Mouse (Mus musculus): ENCODE results near the gene Plekha6. TPM values are rescaled to one million over a fixed set of nuclear protein-coding genes. Genes with fewer than 3 reads are reported as not detected.
A peak's percentile ranks its signal among the peaks of the same experiment; 100 is the strongest.

The Plekha6 gene
- polyA plus RNA-seq, 1 experiment, result 104 TPM

DNA sequence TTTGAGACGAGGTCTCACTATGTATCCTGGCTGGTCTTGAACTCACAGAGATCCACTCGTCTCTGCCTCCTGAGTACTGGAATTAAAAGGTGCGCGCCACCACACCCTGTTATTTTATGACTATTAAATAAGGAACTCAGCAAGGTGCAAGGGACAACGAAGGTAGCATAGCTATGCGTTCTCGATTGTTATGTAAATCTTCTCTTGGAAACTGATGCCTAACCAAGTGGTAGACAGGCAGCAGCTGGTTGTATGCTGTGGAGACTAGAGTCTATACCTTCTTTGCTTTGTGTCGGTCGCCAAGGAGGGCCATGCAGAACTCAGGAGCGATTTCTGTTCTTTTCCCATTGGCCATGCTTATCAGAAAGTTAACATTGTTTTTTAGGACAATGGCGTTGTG, 45.0 kb downstream of the Plekha6 start:
- Histone ChIP-seq H3K27me3 (ENCODE audit: control insufficient read depth, insufficient read depth, low read length) (no peaks in the 10 kb centered on the region), H3K4me3 (ENCODE audit: low read depth, low read length) (no peak overlapping the region), H3K4me1 (ENCODE audit: control insufficient read depth, insufficient read depth, insufficient read length, low read length) (peaks cover 64% of the 10 kb centered on the region), H3K27ac (ENCODE audit: insufficient read depth, low read depth, low read length) (peak overlapping the region; percentile 40; the same call in 1 of the 2 replicates), H3K36me3 (ENCODE audit: control insufficient read depth, insufficient read depth, low read length) (no peaks in the 10 kb centered on the region)
- no peak for TF ChIP-seq CTCF (IDR thresholded peaks at IDR 0.05; ENCODE audit: extremely low read depth, insufficient read length, insufficient replicate concordance, low read depth, low read length)
- 30% methylated on average over 11 of the region's 11 CpGs for WGBS

DNA sequence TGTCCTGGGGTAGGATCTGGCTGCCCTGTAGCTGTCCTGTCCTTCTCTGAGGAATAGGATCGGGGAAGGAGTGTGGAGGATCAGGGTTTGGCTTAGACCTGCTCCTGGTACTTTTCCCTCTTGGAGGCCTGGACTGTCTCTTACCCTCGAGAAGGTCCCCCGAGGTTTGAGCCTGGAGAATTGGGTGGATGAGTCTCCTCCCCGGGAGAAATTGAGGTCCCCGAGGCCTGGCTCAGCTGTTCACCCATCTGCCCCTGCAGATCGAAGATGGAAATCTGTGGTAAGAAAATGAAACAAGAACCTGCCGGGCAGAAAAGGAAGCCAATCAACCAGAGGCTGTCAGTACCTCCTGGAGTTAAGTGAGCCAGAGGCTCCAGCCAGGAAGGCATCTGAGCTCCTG, 45.5 kb downstream of the Plekha6 start:
- peak overlapping the region; percentile 40; the same call in 1 of the 2 replicates for H3K27ac ChIP-seq (ENCODE audit: insufficient read depth, low read depth, low read length)
- H3K36me3 ChIP-seq (ENCODE audit: control insufficient read depth, insufficient read depth, low read length), result no peaks in the 10 kb centered on the region
- no peaks in the 10 kb centered on the region for H3K27me3 ChIP-seq (ENCODE audit: control insufficient read depth, insufficient read depth, low read length)
- WGBS, result 21% methylated on average over 7 of the region's 7 CpGs
- TF ChIP-seq CTCF (IDR thresholded peaks at IDR 0.05; ENCODE audit: extremely low read depth, insufficient read length, insufficient replicate concordance, low read depth, low read length), result no peak
- no peak for TF ChIP-seq POLR2A (IDR thresholded peaks at IDR 0.05; ENCODE audit: low read depth, low read length)
- peaks cover 63% of the 10 kb centered on the region for H3K4me1 ChIP-seq (ENCODE audit: control insufficient read depth, insufficient read depth, insufficient read length, low read length)
- no peak overlapping the region for H3K4me3 ChIP-seq (ENCODE audit: low read depth, low read length)

- H3K27ac ChIP-seq (ENCODE audit: insufficient read depth, low read depth, low read length), result peak overlapping the region; percentile 40
- no peaks in the 10 kb centered on the region for H3K27me3 ChIP-seq (ENCODE audit: control insufficient read depth, insufficient read depth, low read length)
- H3K4me3 ChIP-seq (ENCODE audit: low read depth, low read length), result no peak overlapping the region
- H3K4me1 ChIP-seq (ENCODE audit: control insufficient read depth, insufficient read depth, insufficient read length, low read length), result peaks cover 61% of the 10 kb centered on the region
- TF ChIP-seq CTCF (IDR thresholded peaks at IDR 0.05; ENCODE audit: extremely low read depth, insufficient read length, insufficient replicate concordance, low read depth, low read length) (no peak), POLR2A (IDR thresholded peaks at IDR 0.05; ENCODE audit: low read depth, low read length) (no peak)
- WGBS, result 34% methylated on average over 17 of the region's 17 CpGs
- no peaks in the 10 kb centered on the region for H3K36me3 ChIP-seq (ENCODE audit: control insufficient read depth, insufficient read depth, low read length)
These were observed 46.0 kb downstream of the Plekha6 start for GRCm38 (mm10) chr1:133209901-133210516.

DNA sequence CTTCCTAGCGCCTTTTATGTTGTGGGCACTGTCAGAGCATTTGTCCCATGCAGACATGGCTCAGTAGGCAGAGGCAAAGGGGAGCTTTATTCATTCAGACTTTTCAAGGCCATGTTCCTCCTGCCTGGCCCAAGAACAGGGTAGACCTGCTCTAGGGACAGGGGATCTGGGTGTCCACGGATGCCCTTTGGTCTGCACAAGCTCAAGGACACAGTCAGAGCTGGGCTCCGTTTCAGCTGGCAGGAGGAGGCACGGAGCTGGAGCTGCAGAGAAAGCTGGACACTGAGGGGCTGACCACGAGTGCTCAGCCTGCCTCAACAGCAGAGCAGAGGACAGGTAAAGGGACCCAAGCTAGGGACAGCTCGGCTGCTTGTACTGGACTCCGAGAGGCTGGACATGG, 46.8 kb downstream of the Plekha6 start:
- TF ChIP-seq CTCF (IDR thresholded peaks at IDR 0.05; ENCODE audit: extremely low read depth, insufficient read length, insufficient replicate concordance, low read depth, low read length) (no peak), POLR2A (IDR thresholded peaks at IDR 0.05; ENCODE audit: low read depth, low read length) (no peak)
- H3K36me3 ChIP-seq (ENCODE audit: control insufficient read depth, insufficient read depth, low read length), result 0 out of 2 replicates have a peak, but pooled peaks cover 3% of the 10 kb centered on the region
- no peaks in the 10 kb centered on the region for H3K27me3 ChIP-seq (ENCODE audit: control insufficient read depth, insufficient read depth, low read length)
- 56% methylated on average over 7 of the region's 7 CpGs for WGBS
- peaks cover 61% of the 10 kb centered on the region for H3K4me1 ChIP-seq (ENCODE audit: control insufficient read depth, insufficient read depth, insufficient read length, low read length)
- H3K4me3 ChIP-seq (ENCODE audit: low read depth, low read length), result no peak overlapping the region
- H3K27ac ChIP-seq (ENCODE audit: insufficient read depth, low read depth, low read length), result peak overlapping the region; percentile 28; the same call in 1 of the 2 replicates

DNA sequence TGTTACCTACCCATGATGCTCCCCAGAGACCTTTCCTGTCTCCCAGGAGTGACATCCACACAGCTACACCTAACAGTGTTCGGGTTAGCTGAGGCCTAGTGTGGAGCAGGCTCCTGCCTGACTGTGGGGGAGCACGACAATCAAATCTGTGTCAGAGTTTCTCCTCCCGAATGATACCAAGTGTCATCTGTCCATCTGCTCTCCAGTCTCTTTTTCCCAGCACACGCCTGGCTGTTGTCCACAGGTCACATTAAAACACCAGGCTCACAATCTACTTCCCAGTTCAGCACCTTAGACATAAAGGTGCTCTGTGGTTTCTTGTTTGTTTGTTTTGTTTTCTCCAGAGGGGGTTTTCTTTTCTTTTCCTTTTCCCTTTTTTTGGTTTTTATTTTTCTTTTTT, 48.3 kb downstream of the Plekha6 start:
- H3K4me3 ChIP-seq (ENCODE audit: low read depth, low read length), result no peak overlapping the region
- peaks cover 59% of the 10 kb centered on the region for H3K4me1 ChIP-seq (ENCODE audit: control insufficient read depth, insufficient read depth, insufficient read length, low read length)
- peak overlapping the region; percentile 27; the same call in 1 of the 2 replicates for H3K27ac ChIP-seq (ENCODE audit: insufficient read depth, low read depth, low read length)
- H3K27me3 ChIP-seq (ENCODE audit: control insufficient read depth, insufficient read depth, low read length), result no peaks in the 10 kb centered on the region
- H3K36me3 ChIP-seq (ENCODE audit: control insufficient read depth, insufficient read depth, low read length), result peaks cover 8% of the 10 kb centered on the region; the same call in 1 of the 2 replicates
- TF ChIP-seq POLR2A (IDR thresholded peaks at IDR 0.05; ENCODE audit: low read depth, low read length) (no peak), CTCF (IDR thresholded peaks at IDR 0.05; ENCODE audit: extremely low read depth, insufficient read length, insufficient replicate concordance, low read depth, low read length) (no peak)
- 51% methylated on average over 4 of the region's 4 CpGs for WGBS

DNA sequence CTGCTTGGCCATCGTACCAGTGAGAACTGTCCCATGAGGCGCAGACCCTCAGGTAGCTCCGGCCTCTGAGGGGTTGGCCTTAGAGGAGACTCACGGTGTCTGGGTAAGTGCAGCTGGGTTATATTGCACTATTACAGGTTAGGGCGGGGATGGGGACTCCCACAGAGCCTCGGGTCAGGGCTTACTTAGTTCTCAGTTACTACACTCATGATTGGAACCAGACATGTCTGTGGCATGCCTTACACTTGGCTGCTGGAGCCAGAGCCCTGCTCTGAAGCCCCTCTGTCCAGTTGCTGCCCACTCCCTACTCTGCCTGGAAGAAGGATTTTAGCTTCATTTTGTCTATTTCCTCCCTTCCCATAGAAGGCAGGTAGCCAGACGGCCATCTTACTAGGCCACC, 49.1 kb downstream of the Plekha6 start:
- Histone ChIP-seq H3K36me3 (ENCODE audit: control insufficient read depth, insufficient read depth, low read length) (peaks cover 8% of the 10 kb centered on the region; the same call in 1 of the 2 replicates), H3K4me3 (ENCODE audit: low read depth, low read length) (no peak overlapping the region), H3K4me1 (ENCODE audit: control insufficient read depth, insufficient read depth, insufficient read length, low read length) (peaks cover 55% of the 10 kb centered on the region), H3K27ac (ENCODE audit: insufficient read depth, low read depth, low read length) (peak overlapping the region; percentile 54), H3K27me3 (ENCODE audit: control insufficient read depth, insufficient read depth, low read length) (no peaks in the 10 kb centered on the region)
- TF ChIP-seq POLR2A (IDR thresholded peaks at IDR 0.05; ENCODE audit: low read depth, low read length) (no peak), CTCF (IDR thresholded peaks at IDR 0.05; ENCODE audit: extremely low read depth, insufficient read length, insufficient replicate concordance, low read depth, low read length) (no peak)
- 52% methylated on average over 7 of the region's 7 CpGs for WGBS

- Histone ChIP-seq H3K27me3 (ENCODE audit: control insufficient read depth, insufficient read depth, low read length) (no peaks in the 10 kb centered on the region), H3K27ac (ENCODE audit: insufficient read depth, low read depth, low read length) (peak overlapping the region; percentile 54), H3K4me1 (ENCODE audit: control insufficient read depth, insufficient read depth, insufficient read length, low read length) (peaks cover 53% of the 10 kb centered on the region), H3K36me3 (ENCODE audit: control insufficient read depth, insufficient read depth, low read length) (peaks cover 8% of the 10 kb centered on the region; the same call in 1 of the 2 replicates), H3K4me3 (ENCODE audit: low read depth, low read length) (no peak overlapping the region)
- no peak for TF ChIP-seq CTCF (IDR thresholded peaks at IDR 0.05; ENCODE audit: extremely low read depth, insufficient read length, insufficient replicate concordance, low read depth, low read length)
- no peak for TF ChIP-seq POLR2A (IDR thresholded peaks at IDR 0.05; ENCODE audit: low read depth, low read length)
- 78% methylated on average over 4 of the region's 4 CpGs for WGBS
These were observed 49.9 kb downstream of the Plekha6 start for GRCm38 (mm10) chr1:133213901-133214300.

Measured in small intestine, adult 2 months (tissue).